Mouse (Mus musculus): ENCODE measurements around the gene Stk35.

- no peak for TF ChIP-seq CTCF (IDR thresholded peaks at IDR 0.05)
- no peak for TF ChIP-seq POLR2A (IDR thresholded peaks at IDR 0.05; ENCODE audit: insufficient read depth, low read depth, low read length)
- TF ChIP-seq EP300 (IDR thresholded peaks at IDR 0.05; ENCODE audit: insufficient read depth, low read depth, low read length), result no peak
Observed at GRCm38 (mm10) chr2:129880226-129880625, 79.9 kb downstream of the Stk35 start.
